Mouse (Mus musculus) cerebellum, adult 2 months (tissue): ENCODE results near the gene Rbm15. TPM values are rescaled to one million over a fixed set of nuclear protein-coding genes. Genes with fewer than 3 reads are reported as not detected.

Experiments used
- DNase-seq, 2 experiments: peaks; one replicate each; pipeline ENCODE4 v3.0.0; 2021
- H3K27ac ChIP-seq: fragments of 200-500 bp; 2 replicates; pipeline ENCODE4 v1.5.1; 2012; ENCODE audit warnings: low read length, control low read depth, inconsistent platforms; ENCODE audit not compliant: insufficient read depth
- H3K27me3 ChIP-seq: fragments of 200-500 bp; 2 replicates; pipeline ENCODE4 v1.6.1; 2012; ENCODE audit warnings: inconsistent platforms, mild to moderate bottlenecking, low read length, moderate library complexity; ENCODE audit not compliant: control insufficient read depth, insufficient read depth
- H3K4me1 ChIP-seq: fragments of 200-500 bp; 2 replicates; pipeline ENCODE4 v1.6.1; 2011; ENCODE audit warnings: low read length; ENCODE audit not compliant: control insufficient read depth, insufficient read depth
- H3K4me3 ChIP-seq: fragments of 200-500 bp; replicated peaks from 2 replicates; pipeline ENCODE3; 2011; ENCODE audit warnings: mild to moderate bottlenecking, low read depth, low read length, control low read depth; ENCODE audit not compliant: insufficient read depth
- CTCF ChIP-seq: fragments of 200-500 bp; IDR thresholded peaks from 2 replicates; pipeline ENCODE4 v1.5.1; 2011; ENCODE audit warnings: low read depth, mild to moderate bottlenecking, control low read depth, low read length, moderate library complexity, borderline replicate concordance; ENCODE audit not compliant: insufficient read depth
- POLR2A ChIP-seq: fragments of 200-500 bp; IDR thresholded peaks from 2 replicates; pipeline ENCODE4 v1.6.1; 2011; ENCODE audit warnings: low read length, control low read depth, borderline replicate concordance; ENCODE audit not compliant: insufficient read depth
- WGBS: fragments of 180-500 bp; shearing (Covaris S2); methylation state at CpG from one replicate; pipeline ENCODE4 v1.1.7; 2018; 5-methylcytosine and 5-hydroxymethylcytosine counted together
- polyA plus RNA-seq: library from polyadenylated mRNA; depleted of rRNA; stranded (reverse); fragments of >200 nt; gene quantifications from 2 replicates; pipeline ENCODE4 v1.2.3, GENCODE M21; 2012; rRNA removed

The Rbm15 gene
- polyA plus RNA-seq: 7.0 and 8.1 TPM in 2 replicates

DNA sequence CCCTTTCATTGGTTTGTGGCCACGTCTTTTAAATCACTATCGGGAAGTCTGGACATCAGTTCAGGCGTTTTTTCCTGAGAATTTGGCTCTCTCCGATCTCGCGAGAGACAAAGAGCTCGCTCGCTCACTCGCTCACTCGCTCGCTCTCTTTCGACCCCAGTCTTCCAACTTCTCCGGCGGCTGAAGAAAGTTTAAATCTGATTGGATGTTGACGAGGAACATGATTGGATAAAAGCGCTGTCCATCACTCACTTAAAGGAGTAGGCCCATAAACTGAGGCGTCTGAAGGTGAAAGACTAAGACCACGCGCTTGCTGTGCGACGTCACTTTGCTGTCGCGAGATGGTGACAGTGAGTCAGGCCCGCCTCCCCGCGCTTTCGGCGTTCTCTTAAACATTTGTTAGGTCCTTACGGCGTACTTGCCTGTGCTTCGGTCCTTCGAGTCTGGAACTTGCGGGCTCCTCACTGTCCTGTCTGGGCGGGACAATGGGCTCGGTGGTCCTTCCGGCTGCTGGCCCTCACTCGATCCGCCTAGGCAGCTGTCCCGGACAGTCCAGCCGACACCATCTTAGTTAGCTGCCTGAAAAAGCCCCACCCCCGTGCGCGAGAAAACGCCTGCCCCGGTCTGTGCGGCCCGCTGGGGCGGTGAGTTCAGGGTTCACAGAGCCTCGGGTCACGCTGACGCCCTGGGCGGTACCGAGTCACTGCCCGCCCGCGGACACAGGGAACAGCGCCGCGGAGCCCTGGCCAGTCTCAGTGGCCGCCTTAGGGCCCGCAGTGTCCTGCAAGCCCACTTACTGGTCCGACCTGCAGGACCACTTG, at the start of gene Rbm15:
Rbm15 (minus strand) TSS at position 293 of the 821 bp plus-strand sequence.
- WGBS: under 1% methylated on average over 62 of the region's 62 CpGs

GRCm38 (mm10) chr3:107379422-107379821, 45.9 kb upstream of the Rbm15 start:
- TF ChIP-seq POLR2A (no peak), CTCF (peak; percentile 68)
- Histone ChIP-seq H3K4me3 (no peak overlapping the region), H3K4me1 (no peaks in the 10 kb centered on the region), H3K27me3 (no peaks in the 10 kb centered on the region), H3K27ac (no peak overlapping the region)
- 4% methylated on average over 4 of the region's 4 CpGs for WGBS
- peak; percentile 42 to 55 for DNase-seq

More for the DNA sequence above, at the start of gene Rbm15:
- peak; percentile 96 to 99 for DNase-seq
- TF ChIP-seq POLR2A (no peak; the same call in 1 of the 2 replicates), CTCF (no peak)
- H3K27ac ChIP-seq: peak within 1 kb of the TSS; percentile 31
- peak within 1 kb of the TSS; percentile 84 for H3K4me3 ChIP-seq
- H3K27me3 ChIP-seq: no peaks in the 10 kb centered on the region
- peaks cover 16% of the 10 kb centered on the region for H3K4me1 ChIP-seq

DNA sequence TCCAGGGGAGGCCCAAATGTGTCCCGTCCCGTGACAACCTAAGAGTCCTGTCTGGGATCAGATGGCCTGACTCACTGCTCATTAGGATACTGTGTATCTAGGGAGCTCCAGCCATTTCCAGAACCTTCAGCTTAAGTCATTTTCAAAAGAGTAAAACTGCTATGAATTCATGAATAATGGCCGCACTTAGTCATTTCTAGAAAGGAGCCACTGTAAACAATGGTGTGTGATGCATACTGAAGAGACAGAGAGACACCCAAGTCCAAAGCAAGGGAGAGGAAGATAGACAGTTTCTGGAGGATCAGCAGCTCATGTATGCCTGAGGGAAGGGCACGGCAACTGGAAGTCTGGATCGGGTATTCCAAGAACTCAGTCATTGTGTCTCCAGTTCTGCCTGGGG, 45.2 kb upstream of the Rbm15 start:
- 94% methylated on average over 5 of the region's 5 CpGs for WGBS
- no peaks in the 10 kb centered on the region for H3K27me3 ChIP-seq
- no peak overlapping the region for H3K4me3 ChIP-seq
- no peak for TF ChIP-seq CTCF
- TF ChIP-seq POLR2A: no peak
- H3K27ac ChIP-seq: no peak overlapping the region
- DNase-seq: no peak
- H3K4me1 ChIP-seq: no peaks in the 10 kb centered on the region

DNA sequence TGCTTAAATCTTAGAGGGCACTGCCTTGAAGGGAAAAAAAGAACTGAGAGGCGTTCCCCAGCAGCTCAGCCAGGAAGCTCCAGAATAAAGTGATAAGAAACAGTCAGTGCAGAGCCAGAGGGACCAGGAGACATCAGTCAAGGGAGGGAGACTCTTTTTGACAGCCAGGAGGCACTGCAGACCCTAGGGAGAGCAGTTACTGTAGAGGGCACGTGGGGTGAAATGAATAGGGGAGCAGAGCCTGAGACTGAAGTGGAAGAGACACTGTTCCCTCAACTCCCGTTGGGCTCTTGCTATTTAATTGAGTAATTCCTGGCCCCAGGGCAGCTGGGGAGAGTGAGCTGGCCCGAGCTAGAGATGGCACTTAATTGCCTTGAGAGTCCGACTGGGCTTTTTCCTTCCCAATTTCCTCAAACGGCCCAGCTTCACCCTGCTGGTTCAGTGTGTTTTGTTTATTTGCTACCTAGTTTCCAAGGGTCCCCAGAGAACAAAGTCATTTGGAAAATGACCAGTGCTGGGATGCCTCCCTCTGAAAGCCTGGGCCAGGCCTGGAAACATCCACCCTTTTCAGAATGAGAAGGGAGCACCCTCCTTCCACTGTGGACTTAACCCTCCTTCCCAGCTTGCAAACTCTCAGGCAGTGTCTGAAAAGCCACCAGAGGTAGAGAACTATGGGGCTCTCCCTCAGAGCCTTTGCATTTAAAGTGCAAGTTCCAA, 41.6 kb upstream of the Rbm15 start:
- Histone ChIP-seq H3K27me3 (no peaks in the 10 kb centered on the region), H3K27ac (no peak overlapping the region), H3K4me1 (no peaks in the 10 kb centered on the region), H3K4me3 (no peak overlapping the region)
- no peak for DNase-seq
- 34% methylated on average over 6 of the region's 6 CpGs for WGBS
- peak; percentile 29; the same call in 1 of the 2 replicates for TF ChIP-seq CTCF
- no peak for TF ChIP-seq POLR2A

DNA sequence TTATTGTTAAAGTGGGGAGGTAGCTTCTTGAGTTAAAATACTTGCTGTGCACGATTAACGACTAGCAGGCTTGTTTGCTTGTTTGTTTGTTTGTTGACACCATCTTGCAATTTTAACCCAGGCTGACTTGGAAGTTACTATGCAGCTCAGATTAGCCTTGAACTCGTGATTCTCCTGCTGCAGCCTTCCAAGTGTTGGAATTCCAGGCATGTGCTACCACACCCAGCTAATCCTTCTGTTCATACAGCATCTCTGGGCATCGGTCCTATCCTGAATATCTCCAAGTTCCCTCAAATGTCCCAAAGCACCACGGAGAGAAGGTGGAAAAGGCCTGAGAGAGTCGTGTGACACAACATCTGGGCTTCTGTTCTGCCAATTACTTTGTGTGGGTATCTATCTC, 35.7 kb upstream of the Rbm15 start:
- H3K4me3 ChIP-seq: no peak overlapping the region
- 80% methylated on average over 6 of the region's 6 CpGs for WGBS
- H3K27me3 ChIP-seq: no peaks in the 10 kb centered on the region
- no peak overlapping the region for H3K27ac ChIP-seq
- no peaks in the 10 kb centered on the region for H3K4me1 ChIP-seq
- TF ChIP-seq CTCF: no peak
- TF ChIP-seq POLR2A: no peak
- DNase-seq: no peak

GRCm38 (mm10) chr3:107367938-107368599, 34.6 kb upstream of the Rbm15 start:
- H3K4me1 ChIP-seq: peaks cover 4% of the 10 kb centered on the region; the same call in 1 of the 2 replicates
- TF ChIP-seq POLR2A (no peak), CTCF (no peak)
- WGBS: 80% methylated on average over 8 of the region's 8 CpGs
- H3K27ac ChIP-seq: no peak overlapping the region
- DNase-seq: no peak
- H3K4me3 ChIP-seq: no peak overlapping the region
- no peaks in the 10 kb centered on the region for H3K27me3 ChIP-seq

GRCm38 (mm10) chr3:107365341-107365740, 31.9 kb upstream of the Rbm15 start:
- no peak overlapping the region for H3K4me3 ChIP-seq
- WGBS: 93% methylated on average over 4 of the region's 4 CpGs
- no peak overlapping the region for H3K27ac ChIP-seq
- TF ChIP-seq CTCF (no peak), POLR2A (no peak)
- H3K4me1 ChIP-seq: peaks cover 9% of the 10 kb centered on the region
- no peak for DNase-seq
- no peaks in the 10 kb centered on the region for H3K27me3 ChIP-seq

DNA sequence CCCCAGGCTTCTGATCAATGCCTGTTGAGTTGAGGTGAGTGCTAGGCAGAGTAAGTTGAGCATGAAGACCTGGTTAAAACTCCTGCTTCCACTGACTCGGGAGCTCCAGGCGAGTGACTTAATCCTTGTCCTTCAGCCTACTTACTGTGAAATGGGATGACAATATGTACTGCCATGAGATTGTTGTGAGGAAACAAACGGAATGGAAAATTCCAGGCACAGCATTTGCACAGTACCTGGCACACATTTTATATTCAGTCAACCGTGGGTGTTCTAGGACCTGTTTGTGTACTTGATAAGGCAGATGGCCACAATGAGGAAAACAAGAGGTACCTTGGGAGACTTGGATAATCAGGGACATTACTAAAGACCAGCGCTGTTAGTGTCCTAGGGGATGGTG, 29.9 kb upstream of the Rbm15 start:
- peaks cover 9% of the 10 kb centered on the region for H3K4me1 ChIP-seq
- 40% methylated on average over 5 of the region's 5 CpGs for WGBS
- peak in 1 of 2 experiments; percentile 42 for DNase-seq
- TF ChIP-seq POLR2A: no peak
- no peak for TF ChIP-seq CTCF
- no peaks in the 10 kb centered on the region for H3K27me3 ChIP-seq
- H3K27ac ChIP-seq: no peak overlapping the region
- H3K4me3 ChIP-seq: no peak overlapping the region
